Mouse (Mus musculus): ENCODE measurements at regions not wholly inside any gene's neighbourhood (a gene's known extent, or its start where the extent isn't known, plus 50 kb on each side); places are given as distances from the start of the nearest gene placed in this dataset.

DNA sequence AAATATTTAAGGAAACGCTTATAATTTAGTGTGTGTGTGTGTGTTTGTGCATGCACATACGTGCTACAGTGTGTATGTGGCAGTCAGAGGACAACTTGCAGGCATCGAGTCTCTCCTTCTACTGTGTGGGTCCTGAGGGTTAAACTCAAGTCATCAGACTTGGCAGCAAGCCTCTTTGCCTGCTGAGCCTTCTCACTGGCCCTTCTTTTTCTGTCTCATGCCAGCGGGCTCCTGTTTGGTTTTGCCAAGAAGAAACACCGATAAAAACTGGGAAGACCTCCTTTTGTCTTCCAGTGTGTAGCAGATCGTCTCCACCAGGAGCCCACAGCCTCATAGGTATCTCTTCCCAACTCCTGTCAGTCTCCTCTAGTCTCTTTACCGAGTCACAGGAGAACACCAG, 81.9 kb upstream of the Rbpj start:
- TF ChIP-seq GATA1 (IDR thresholded peaks at IDR 0.05; ENCODE audit: borderline replicate concordance, low read length) (no peak), POLR2AphosphoS5 (IDR thresholded peaks at IDR 0.05; ENCODE audit: insufficient replicate concordance, low read depth, low read length) (no peak), GATA2 (IDR thresholded peaks at IDR 0.05; ENCODE audit: borderline replicate concordance, low read depth, low read length) (no peak), TAL1 (conservative IDR thresholded peaks at IDR 0.05; ENCODE audit: low read depth, low read length) (no peak), CTCF (IDR thresholded peaks at IDR 0.05; ENCODE audit: low read depth, low read length) (no peak)
- Histone ChIP-seq H3K36me3 (replicated peaks) (no peaks in the 10 kb centered on the region), H3K4me1 (ENCODE audit: insufficient read depth, low read depth, low read length) (no peaks in the 10 kb centered on the region), H3K9me3 (replicated peaks) (no peaks in the 10 kb centered on the region), H3K4me3 (ENCODE audit: low read depth, low read length) (no peak overlapping the region), H3K27me3 (ENCODE audit: insufficient read depth, low read length) (no peaks in the 10 kb centered on the region)
- ATAC-seq (ENCODE audit: extremely low read depth, insufficient number of reproducible peaks, low FRiP score, poor library complexity, severe bottlenecking) (no peak), DNase-seq (ENCODE audit: low spot score) (no peak)

DNA sequence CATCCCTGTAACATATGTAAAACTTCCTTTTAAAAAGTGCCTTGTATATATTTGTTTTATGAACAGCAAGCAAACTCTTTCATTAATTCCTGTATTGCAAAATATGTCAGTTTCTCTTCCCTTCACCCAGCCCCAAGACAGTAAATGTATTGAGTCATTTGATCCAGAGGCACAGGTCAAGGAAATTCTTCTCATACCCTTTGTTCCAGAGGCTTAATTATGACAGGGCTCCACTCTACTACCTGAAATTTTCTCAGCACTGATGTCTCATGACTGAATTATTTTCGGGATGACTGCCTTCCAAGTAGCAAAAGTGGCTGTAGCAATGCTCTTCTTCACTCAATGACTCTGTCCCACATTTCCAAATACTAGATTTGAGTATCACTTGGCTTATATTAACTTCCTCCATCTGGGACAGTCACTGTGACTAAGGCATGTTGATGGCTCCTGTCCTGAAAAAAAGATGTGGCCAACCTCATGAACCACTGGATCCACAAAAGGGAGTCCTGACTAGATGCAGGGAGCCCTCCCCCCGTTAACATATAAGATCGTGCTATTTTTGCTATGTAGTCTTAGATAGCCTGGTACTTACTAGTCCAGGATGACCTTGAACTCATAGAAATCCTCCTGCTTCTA, 80.3 kb upstream of the Rbpj start:
- Histone ChIP-seq H3K27me3 (ENCODE audit: insufficient read depth, low read length) (peaks cover 6% of the 10 kb centered on the region), H3K4me3 (ENCODE audit: low read depth, low read length) (no peak overlapping the region), H3K36me3 (replicated peaks) (no peaks in the 10 kb centered on the region), H3K9me3 (replicated peaks) (no peaks in the 10 kb centered on the region), H3K4me1 (ENCODE audit: insufficient read depth, low read depth, low read length) (no peaks in the 10 kb centered on the region)
- ATAC-seq (ENCODE audit: extremely low read depth, insufficient number of reproducible peaks, low FRiP score, poor library complexity, severe bottlenecking) (no peak), DNase-seq (ENCODE audit: low spot score) (no peak)
- no peak for TF ChIP-seq POLR2AphosphoS5 (IDR thresholded peaks at IDR 0.05; ENCODE audit: insufficient replicate concordance, low read depth, low read length)
- TF ChIP-seq GATA2 (IDR thresholded peaks at IDR 0.05; ENCODE audit: borderline replicate concordance, low read depth, low read length): no peak
- TF ChIP-seq TAL1 (conservative IDR thresholded peaks at IDR 0.05; ENCODE audit: low read depth, low read length): no peak
- no peak for TF ChIP-seq GATA1 (IDR thresholded peaks at IDR 0.05; ENCODE audit: borderline replicate concordance, low read length)
- no peak for TF ChIP-seq CTCF (IDR thresholded peaks at IDR 0.05; ENCODE audit: low read depth, low read length)

- Histone ChIP-seq H3K4me3 (ENCODE audit: low read depth, low read length) (no peak overlapping the region), H3K36me3 (replicated peaks) (no peaks in the 10 kb centered on the region), H3K9me3 (replicated peaks) (no peaks in the 10 kb centered on the region), H3K4me1 (ENCODE audit: insufficient read depth, low read depth, low read length) (no peaks in the 10 kb centered on the region), H3K27me3 (ENCODE audit: insufficient read depth, low read length) (peaks cover 11% of the 10 kb centered on the region)
- ATAC-seq (ENCODE audit: extremely low read depth, insufficient number of reproducible peaks, low FRiP score, poor library complexity, severe bottlenecking) (no peak), DNase-seq (ENCODE audit: low spot score) (no peak)
- no peak for TF ChIP-seq TAL1 (conservative IDR thresholded peaks at IDR 0.05; ENCODE audit: low read depth, low read length)
- no peak for TF ChIP-seq CTCF (IDR thresholded peaks at IDR 0.05; ENCODE audit: low read depth, low read length)
- no peak for TF ChIP-seq GATA1 (IDR thresholded peaks at IDR 0.05; ENCODE audit: borderline replicate concordance, low read length)
- TF ChIP-seq GATA2 (IDR thresholded peaks at IDR 0.05; ENCODE audit: borderline replicate concordance, low read depth, low read length): no peak
- TF ChIP-seq POLR2AphosphoS5 (IDR thresholded peaks at IDR 0.05; ENCODE audit: insufficient replicate concordance, low read depth, low read length): no peak
Observed at GRCm38 (mm10) chr5:53393571-53393970, 72.4 kb upstream of the Rbpj start.

GRCm38 (mm10) chr5:53394560-53394959, 71.4 kb upstream of the Rbpj start:
- no peak overlapping the region for H3K4me3 ChIP-seq (ENCODE audit: low read depth, low read length)
- H3K27me3 ChIP-seq (ENCODE audit: insufficient read depth, low read length): peaks cover 11% of the 10 kb centered on the region
- no peaks in the 10 kb centered on the region for H3K9me3 ChIP-seq (replicated peaks)
- no peaks in the 10 kb centered on the region for H3K4me1 ChIP-seq (ENCODE audit: insufficient read depth, low read depth, low read length)
- DNase-seq (ENCODE audit: low spot score) (no peak), ATAC-seq (ENCODE audit: extremely low read depth, insufficient number of reproducible peaks, low FRiP score, poor library complexity, severe bottlenecking) (no peak)
- TF ChIP-seq GATA2 (IDR thresholded peaks at IDR 0.05; ENCODE audit: borderline replicate concordance, low read depth, low read length) (no peak), CTCF (IDR thresholded peaks at IDR 0.05; ENCODE audit: low read depth, low read length) (no peak), GATA1 (IDR thresholded peaks at IDR 0.05; ENCODE audit: borderline replicate concordance, low read length) (no peak), TAL1 (conservative IDR thresholded peaks at IDR 0.05; ENCODE audit: low read depth, low read length) (no peak), POLR2AphosphoS5 (IDR thresholded peaks at IDR 0.05; ENCODE audit: insufficient replicate concordance, low read depth, low read length) (no peak)
- H3K36me3 ChIP-seq (replicated peaks): no peaks in the 10 kb centered on the region

DNA sequence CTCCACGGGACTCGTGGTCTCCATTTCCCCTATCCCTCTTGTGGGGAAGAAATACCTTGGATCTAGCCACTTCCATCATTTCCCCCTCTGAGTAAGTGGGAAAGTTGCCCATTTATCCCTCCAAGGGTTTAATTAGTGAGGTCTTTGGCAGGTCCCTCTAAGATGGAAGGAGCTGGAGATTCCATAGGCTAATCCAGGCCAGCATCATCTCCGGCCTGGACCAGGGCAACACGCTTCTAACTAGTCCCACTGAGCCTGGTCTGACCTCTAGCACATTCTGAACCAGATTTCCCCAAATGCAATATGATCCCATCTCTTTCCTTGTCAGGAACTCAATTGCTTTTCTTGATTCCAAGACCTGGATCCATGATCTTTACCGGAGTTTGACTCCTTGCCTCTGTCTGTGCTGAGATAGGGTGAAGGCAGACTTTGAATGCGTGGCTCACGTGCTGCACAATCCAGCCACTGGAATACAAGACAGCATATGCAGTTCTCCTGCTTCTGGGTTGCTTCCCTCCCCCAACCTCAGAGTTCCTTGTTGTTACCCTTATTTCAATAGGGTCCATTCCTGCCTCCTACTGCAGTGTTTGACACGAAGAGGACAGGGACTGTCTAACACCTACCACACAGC, 67.4 kb upstream of the Rbpj start:
- Histone ChIP-seq H3K4me3 (ENCODE audit: low read depth, low read length) (no peak overlapping the region), H3K27me3 (ENCODE audit: insufficient read depth, low read length) (no peaks in the 10 kb centered on the region; the same call in 1 of the 2 replicates), H3K9me3 (replicated peaks) (no peaks in the 10 kb centered on the region), H3K36me3 (replicated peaks) (no peaks in the 10 kb centered on the region), H3K4me1 (ENCODE audit: insufficient read depth, low read depth, low read length) (no peaks in the 10 kb centered on the region)
- DNase-seq (ENCODE audit: low spot score) (no peak), ATAC-seq (ENCODE audit: extremely low read depth, insufficient number of reproducible peaks, low FRiP score, poor library complexity, severe bottlenecking) (no peak)
- no peak for TF ChIP-seq GATA1 (IDR thresholded peaks at IDR 0.05; ENCODE audit: borderline replicate concordance, low read length)
- no peak for TF ChIP-seq CTCF (IDR thresholded peaks at IDR 0.05; ENCODE audit: low read depth, low read length)
- no peak for TF ChIP-seq TAL1 (conservative IDR thresholded peaks at IDR 0.05; ENCODE audit: low read depth, low read length)
- TF ChIP-seq GATA2 (IDR thresholded peaks at IDR 0.05; ENCODE audit: borderline replicate concordance, low read depth, low read length): no peak
- no peak for TF ChIP-seq POLR2AphosphoS5 (IDR thresholded peaks at IDR 0.05; ENCODE audit: insufficient replicate concordance, low read depth, low read length)

- DNase-seq (ENCODE audit: low spot score): no peak
- H3K27me3 ChIP-seq (ENCODE audit: insufficient read depth, low read length): no peaks in the 10 kb centered on the region; the same call in 1 of the 2 replicates
- H3K36me3 ChIP-seq (replicated peaks): no peaks in the 10 kb centered on the region
- no peak for TF ChIP-seq GATA2 (IDR thresholded peaks at IDR 0.05; ENCODE audit: borderline replicate concordance, low read depth, low read length)
- no peak for TF ChIP-seq GATA1 (IDR thresholded peaks at IDR 0.05; ENCODE audit: borderline replicate concordance, low read length)
- no peak for TF ChIP-seq TAL1 (conservative IDR thresholded peaks at IDR 0.05; ENCODE audit: low read depth, low read length)
- no peak for TF ChIP-seq CTCF (IDR thresholded peaks at IDR 0.05; ENCODE audit: low read depth, low read length)
- no peak for TF ChIP-seq POLR2AphosphoS5 (IDR thresholded peaks at IDR 0.05; ENCODE audit: insufficient replicate concordance, low read depth, low read length)
- H3K4me3 ChIP-seq (ENCODE audit: low read depth, low read length): no peak overlapping the region
- no peak for ATAC-seq (ENCODE audit: extremely low read depth, insufficient number of reproducible peaks, low FRiP score, poor library complexity, severe bottlenecking)
- H3K4me1 ChIP-seq (ENCODE audit: insufficient read depth, low read depth, low read length): no peaks in the 10 kb centered on the region
- H3K9me3 ChIP-seq (replicated peaks): no peaks in the 10 kb centered on the region
Observed at GRCm38 (mm10) chr5:53401093-53401492, 64.9 kb upstream of the Rbpj start.

Measured in G1E (cell line).